Mouse (Mus musculus) regulatory T cell (primary cell): ENCODE measurements around the gene Foxn3.

ENCODE experiments used
- in situ Hi-C: fragments of 300-600 bp; cut with MboI, MseI; formaldehyde crosslinking; loops from one replicate; pipeline ENCODE4 v1.15.1; 2025; ENCODE audit warnings: high pct_unique_total_duplicates

The Foxn3 gene

DNA sequence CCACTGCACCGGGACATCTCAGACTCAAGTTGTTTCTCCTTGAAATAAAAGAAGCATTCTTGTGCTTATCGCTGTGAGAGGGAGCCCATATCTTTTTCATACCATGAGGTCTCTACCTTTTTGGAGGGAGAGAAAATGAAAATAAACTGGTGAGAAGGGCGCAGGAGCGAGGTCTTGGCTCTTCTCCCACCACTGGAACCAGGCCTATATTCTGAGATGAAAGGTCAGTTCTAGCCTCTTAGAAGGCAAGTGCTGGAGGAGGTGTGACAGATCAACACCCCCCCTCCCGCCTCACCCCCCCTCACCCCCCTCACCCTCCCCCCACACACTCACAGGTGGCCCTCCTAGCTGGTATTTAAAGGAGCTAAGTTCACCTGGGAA, 201.6 kb downstream of the Foxn3 start:
- in situ Hi-C loops: no loop called here

DNA sequence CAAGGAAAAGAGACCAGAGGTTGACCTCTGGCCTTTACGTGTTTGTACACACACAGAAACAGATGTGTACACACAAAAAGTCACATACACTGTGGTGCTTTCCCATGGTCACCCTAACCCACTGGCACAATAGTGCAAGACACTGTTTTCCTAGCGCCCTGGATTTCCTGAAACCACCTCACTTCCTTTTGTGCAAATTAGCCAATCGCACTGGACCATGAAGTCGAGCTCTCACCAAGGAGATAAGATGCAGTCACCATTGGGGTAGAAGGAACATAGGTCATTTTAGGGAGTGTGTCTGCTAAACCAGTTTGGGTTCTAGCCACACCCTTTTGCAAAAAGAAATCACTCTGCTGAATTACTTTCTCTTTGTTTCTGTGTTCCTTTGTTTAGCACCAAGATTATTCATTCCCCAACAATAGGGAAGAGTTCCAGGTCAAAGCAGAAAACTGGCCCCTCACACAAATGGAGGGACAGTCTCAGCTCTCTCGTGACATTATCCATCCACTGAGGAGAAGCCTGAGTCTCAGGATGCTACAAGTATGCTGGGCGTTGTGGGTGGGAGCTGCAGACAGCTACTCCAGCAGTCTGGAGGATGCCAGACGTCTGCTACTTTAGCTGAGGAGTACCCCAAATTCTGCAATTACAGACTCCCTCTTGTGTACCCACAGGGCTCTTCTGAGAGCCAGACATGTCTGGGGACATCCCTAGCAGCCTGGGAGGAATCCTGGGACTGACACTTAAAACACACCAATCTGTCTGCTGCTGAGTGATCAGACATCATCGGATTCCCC, 202.2 kb downstream of the Foxn3 start:
- in situ Hi-C loops: no loop called here

DNA sequence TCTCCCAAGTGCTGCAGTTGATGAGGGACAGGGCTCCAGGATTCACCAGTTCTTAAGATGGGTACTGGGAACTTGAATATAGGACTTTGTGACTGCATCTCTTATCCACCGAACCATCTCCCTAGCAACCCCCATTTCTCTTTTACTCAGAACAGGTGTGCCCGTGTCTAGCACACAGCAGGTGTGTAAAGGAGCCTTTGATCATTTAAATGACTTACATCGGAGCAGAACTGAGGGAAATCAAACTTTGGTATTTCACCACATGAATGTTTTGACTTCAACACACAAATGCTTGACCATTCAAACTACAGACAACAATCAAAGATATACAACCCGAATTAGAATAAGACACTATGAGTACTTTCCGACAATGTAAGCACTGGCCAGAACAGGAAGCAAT, 204.7 kb downstream of the Foxn3 start:
- in situ Hi-C loops: no loop called here

DNA sequence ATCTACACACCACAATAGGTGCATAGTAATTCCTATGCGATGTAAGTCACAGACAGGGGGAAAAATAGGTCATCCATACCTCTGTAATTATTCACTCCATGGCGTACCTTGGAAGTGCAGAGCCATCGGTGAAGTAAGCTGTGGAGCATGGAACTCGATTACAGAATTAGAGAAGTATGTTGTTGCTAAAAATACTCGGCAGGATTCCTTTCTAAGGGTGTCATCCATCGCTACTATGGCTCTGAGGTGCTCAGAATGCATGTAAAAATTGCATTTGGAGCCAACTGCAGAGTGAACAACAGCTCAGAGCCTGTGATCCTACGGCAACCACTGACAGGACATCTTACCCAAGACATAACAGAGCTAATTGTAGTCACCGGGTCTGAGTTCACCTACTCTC, 206.7 kb downstream of the Foxn3 start:
- in situ Hi-C loops: no loop called here

DNA sequence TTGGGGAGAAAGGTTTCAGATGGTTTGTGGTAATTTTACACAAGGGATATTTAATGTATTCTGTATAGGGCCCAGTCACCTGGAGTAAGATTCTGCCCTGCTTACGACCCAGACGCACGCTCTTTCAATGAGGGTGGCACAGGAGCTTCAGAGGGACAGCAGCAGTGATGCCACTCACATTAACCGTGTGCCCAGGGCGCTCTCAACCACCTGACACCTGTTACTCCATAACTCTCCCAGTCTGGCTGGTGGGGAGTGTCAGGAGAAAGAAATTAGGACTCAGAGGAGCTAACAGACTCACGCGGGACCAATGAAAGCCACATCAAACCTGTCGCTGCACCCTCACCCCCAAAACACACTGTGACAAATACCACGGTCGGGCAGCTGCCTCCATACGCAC, 209.7 kb downstream of the Foxn3 start:
- in situ Hi-C loops: no loop called here

DNA sequence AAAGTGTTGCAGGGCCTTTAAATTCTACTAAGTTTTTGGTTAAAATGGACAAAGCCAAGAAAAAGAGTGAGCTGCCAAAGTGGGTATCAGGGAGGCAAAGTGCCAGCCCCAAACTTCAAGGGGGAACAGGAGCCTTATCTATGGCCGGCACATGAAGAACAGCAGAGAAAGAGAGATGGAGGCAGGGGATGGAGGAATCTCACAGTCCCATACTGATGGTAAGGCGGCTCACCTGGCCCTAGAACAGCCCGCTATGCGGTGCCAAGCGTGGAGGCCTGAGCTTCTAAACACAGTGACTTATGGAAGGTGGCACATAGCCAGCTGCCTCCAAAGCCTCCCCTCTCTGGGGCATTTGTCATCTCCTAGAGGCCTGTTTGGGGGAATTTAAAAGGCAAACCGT, 210.8 kb downstream of the Foxn3 start:
- in situ Hi-C loops: no loop called here

DNA sequence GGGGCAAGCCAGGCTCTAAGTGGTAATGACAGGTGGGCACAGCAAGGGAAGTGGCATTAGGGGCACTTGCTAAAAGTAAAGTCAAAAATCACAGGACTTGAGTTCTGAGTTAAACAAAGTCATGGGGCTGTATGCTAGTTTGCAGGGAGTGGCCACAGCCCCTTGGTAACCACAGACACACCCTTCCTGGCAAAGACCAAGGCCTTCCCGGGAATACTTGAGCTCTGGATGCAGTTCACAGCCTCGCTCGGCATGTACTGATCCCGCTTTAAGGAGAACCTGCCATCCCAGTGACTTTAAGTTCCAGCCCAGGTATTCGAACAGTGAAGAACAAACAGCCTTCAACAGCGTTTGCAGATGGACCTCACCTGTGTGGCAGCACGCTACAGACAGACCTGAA, 211.2 kb downstream of the Foxn3 start:
- in situ Hi-C loops: no loop called here

DNA sequence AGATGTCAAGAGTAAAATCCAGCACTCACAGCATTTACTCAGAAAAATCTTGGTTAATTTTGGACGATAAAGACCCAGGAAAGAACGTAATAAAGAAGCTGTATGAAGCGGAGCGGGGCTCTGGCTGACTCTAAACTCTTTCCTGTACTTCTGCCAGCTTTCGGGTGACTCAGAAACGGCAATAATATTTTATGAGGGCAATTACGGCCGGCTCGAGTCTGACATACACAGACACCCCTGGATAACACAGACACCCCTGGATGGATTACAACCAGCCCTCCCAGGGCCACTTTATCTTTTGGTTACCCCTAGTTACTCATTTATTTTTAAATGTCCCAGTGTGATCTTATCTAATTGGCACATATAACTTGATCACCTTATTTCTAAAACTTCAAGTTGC, 211.7 kb downstream of the Foxn3 start:
- in situ Hi-C loops: no loop called here

DNA sequence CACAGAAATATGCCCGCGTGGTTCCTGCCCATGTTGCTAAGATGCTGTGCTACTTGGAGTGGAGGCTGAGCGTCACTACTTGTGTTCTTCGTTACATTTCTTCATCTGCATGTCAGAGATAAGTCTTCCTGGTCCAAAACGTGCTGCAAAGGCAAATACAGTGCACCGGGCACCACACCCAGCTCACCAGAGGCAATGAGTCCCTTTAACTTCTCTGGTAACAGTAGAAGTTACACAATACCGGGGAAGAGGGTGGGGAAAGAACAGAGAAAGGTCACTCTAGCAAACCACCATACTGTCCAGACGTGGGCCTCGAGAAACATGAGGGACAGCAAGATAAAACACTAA, 213.8 kb downstream of the Foxn3 start:
- in situ Hi-C loops: no loop called here

DNA sequence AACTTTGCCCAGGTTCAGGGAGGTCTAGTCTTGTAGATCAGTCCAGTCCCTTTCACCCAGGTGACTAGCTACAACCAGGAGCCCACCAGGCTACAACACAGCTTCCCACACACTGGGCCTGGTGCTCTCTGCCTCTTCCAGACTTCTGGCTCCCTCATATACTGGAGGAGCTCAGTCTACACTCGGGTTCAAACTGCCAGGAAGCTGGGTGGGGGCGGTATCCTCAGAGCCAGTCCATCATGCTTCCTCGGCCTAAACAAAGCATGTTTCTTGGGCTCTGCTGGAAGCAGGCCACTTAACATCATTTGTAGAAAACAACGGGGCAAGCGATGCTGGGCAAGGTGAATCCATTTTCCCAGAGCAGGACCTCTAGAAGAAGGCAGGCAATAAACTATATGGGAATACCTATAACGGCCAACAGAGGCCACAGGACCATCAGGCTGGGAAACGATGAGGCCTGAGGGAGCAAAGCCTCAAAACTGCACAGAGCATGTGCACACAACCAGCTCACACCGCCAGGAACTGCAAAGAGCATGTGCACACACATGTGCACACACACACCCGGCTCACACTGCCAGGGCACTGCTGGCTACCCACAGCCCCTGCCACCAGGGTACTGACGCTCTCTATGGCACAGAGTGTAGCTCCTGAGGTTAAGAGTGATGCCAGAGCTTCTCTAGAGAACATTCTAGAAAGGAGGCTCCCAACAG, 214.3 kb downstream of the Foxn3 start:
- in situ Hi-C loops: no loop called here

DNA sequence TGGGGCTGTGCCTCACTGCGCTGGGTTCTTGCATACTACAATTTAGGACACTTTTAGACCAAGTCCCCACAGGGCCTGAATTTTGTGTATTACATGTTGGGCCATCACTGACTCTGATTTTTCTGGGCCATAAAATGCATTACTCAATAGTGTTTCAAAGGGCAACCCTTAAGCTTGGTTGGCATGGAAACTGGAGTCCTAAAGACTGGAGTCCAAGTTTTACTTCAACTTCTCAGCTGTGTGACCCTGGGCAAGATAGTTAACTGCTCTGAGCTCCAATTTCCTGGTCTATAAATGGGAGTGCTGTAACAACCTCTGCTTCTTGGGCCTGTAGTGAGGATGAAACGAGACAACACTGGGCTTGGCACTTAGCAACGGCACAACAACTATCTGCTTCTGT, 215.9 kb downstream of the Foxn3 start:
- in situ Hi-C loops: no loop called here

DNA sequence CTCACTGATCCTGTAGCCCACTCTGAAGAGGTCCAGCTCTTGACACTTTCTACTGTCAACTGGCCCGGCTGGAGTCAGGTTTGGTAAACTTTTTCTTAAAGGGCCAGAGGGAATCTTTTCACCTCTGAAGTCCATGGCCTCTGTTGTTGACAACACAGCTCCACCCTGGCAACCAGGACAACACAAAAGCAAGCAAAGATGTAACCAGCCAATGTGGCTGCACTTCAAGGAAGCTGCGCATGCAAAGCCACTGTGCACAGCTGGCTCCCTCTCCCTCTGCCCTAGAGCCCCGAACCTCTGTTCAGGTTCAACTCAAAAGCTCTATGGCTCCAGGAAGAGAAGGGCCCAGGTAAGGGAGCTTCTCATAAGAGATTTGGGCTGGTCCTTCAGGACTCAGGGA, 216.4 kb downstream of the Foxn3 start:
- in situ Hi-C loops: no loop called here

DNA sequence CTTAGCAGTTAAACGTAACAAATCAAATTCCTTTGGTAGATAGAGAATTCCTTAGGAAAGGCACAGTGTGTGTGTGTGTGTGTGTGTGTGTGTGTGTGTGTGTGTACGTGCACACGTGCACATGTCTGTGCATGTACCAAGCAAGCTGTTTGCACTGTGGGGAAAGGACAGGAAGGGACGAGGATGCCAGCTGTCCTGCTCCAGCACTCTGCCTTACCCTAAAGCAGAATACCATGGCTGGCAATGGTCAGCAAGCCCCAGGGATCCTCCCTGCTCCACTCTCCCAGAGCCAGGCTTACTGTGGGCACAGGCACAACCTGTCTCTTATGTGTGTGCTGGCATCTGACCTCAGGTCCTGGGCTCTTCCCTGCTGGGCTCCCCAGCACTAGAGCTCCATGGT, 218.1 kb downstream of the Foxn3 start:
- in situ Hi-C loops: no loop called here

DNA sequence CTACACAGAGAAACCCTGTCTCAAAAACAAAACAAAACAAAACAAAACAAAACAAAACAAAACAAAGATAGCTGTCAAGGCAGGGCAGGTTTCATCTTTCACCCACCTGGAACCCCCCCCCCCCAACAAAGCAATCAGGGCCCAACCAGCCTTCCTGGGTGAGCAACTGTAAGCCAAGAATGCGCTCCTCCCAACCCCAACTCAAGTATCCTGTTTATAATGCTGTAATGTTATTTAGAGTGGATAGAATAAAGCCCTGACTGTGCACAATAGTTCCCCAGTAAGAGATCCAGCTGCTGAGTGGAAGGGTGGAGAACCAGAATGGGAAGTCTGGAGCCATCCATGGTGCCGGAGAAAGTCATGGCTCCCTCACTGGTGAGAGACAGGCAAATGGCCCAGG, 220.0 kb downstream of the Foxn3 start:
- in situ Hi-C loops: no loop called here

DNA sequence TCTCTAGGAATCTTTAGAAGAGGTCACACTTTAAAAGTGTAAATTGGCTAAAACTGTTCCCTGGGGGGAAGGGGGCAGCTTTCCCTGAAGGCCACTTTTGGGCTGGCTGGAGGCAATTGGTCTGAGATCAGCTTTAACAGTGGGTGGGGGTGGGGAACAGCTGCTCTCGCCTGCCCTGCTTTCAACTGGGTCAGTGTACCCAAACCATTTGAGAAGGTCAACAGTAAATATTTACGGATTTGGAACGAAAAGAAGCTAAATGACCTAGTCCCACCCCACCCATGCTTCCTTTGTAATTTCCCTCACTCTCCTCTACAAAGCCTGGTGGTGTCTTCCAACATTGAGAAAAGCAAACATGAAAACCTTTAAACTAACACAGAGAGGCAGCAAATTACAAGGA, 221.2 kb downstream of the Foxn3 start:
- in situ Hi-C loops: no loop called here

DNA sequence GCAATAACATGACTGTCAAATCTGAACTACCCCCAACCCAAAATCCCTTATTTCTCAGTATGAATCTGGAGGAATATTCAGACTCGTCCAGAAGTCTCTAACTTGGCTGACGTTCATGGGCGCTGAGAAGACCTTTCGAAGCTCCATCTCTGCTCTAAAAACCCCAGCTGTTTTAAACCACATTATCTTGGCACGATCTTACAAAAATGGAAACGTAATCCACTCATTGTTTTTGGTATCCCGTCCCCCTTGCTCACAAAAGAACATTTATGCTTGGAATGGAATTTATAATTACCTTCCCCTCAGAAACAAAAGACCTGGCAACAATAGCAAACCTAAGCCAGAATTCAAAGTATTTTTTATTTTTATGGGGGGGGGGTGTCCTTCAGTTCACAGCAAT, 221.6 kb downstream of the Foxn3 start:
- in situ Hi-C loops: no loop called here

DNA sequence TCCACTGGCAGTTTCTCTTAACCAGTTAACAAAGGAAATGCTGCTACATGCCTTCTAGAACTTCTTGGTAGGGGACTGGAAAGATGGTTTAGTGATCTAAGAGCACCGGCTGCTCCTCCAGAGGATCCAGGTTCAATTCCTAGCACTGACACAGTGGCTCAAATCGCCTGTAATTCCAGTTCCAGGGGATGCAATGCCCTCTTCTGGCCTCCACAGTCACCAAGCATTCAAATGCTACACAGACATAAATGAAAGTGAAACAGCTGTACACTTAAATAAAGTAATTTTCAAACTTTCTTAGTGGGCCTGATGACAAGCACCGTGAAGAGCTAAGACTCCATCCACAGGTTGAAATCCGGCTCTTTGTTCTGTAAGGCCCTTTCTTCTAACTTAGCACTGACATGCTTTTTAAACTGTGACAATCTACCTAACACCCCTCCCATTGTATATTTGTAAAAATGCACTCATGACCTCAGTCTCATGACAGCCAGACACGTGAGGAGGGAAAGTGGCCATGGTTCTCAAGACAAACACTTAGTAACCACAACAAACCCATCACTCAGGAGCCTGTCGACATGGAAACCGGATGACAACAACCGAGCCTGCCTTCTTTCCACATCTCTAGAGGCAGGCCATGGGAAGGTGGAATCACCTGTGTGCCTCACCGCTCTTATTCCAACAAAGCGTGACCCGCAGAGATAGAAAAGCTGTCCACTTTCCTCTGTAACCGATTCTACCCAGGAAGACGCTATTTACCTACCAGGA, 222.8 kb downstream of the Foxn3 start:
- in situ Hi-C loops: no loop called here

DNA sequence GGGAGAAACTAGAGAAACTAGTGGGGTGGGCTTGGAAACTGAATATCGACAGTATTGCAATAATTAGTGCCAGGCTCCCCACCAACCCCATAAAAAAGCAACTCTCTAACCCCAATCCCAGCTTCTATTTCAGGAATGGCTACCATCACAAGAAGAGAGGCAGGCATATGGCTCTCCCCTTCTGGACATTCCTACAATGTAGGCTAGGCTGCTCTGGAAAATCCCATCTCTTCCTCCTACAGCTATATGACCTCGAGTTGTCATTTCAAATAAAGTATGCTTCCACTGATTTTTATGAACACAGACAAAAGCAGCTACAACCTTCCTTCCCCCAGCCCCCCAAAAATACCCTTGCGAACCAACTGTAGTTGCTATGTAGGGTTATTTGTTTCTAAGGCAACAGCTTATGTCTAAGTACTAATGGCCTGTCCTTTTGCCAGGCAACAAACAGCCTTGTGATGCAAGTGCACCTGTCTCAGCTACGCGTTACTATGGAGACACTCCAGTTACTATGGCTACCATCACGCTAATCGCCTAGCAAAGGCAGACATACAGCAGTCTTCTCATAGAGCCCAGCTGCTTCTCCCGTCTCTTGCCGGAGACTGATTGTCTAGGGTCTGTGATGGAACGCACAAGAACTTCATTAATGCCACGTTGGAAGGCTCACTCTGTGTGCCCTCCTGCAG, 223.6 kb downstream of the Foxn3 start:
- in situ Hi-C loops: no loop called here

DNA sequence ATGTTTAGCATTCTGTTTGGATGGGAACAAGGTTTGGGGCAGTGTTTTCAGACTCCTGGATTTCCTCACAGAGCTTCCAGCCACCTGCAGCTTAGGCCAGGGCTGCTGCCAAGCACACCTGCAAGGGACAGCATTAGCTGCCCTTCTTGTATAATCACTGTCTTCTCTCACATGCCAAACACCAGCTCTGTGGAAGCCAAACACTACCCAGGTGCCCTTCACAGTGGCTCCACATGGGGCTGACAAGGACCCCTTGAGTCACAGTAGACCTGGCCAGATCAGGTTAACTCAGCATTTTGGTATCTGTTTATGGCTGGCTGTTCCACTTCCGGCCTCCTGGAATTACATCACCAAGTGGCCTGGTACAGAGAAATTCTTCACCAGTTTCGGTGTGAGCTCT, 224.6 kb downstream of the Foxn3 start:
- in situ Hi-C loops: no loop called here

DNA sequence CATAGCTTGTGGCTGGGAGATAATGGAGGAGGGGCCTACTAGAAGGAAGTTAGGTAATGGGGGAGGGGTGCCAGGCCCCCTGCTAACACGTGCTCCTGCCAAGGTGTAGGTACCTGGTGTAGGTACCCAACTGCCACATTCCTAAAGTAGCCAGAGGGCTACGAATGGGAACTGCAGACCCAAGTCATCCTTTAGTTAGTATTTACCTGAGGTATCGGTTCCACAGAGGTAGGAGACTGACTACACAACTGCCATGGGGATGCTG, 226.3 kb downstream of the Foxn3 start:
- in situ Hi-C loops: no loop called here

DNA sequence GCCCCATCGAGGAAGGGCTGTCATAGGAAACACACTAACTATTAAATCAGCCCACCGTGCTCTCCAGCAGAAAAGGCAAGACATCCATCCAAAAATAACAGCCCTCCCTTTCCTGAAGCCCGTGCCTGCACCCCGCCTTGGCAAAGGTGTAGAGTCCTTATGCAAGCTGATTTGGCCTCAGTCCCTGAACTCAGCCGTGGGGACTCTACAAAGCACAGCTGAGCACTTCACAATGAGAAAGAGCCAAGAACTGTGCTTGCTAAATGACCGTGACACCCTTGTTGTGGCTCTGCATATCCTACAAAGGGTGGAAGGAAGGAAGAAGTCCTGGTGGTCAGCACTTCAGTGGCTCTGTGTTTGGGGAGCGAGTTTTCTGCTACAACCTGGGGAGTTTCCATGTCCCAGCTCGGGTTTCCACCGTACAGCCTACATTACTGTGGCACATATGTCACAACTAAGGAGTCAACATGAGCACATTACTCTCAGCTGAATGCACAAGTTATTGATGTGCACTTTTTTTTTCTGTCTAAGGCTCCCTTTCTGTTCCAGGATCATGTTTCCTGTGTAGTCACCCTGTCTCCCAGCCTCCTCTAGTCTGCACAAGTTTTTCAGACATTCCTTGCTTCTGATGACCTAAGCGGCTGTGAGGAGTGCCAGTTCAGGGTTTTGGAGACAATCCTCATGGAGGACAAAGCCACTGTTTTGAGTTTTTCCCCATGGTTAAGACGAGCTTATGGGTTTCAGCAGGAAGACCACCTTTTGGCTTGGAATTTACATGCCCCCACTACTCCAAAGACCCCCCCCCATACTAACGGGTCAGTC, 226.8 kb downstream of the Foxn3 start:
- in situ Hi-C loops: no loop called here

DNA sequence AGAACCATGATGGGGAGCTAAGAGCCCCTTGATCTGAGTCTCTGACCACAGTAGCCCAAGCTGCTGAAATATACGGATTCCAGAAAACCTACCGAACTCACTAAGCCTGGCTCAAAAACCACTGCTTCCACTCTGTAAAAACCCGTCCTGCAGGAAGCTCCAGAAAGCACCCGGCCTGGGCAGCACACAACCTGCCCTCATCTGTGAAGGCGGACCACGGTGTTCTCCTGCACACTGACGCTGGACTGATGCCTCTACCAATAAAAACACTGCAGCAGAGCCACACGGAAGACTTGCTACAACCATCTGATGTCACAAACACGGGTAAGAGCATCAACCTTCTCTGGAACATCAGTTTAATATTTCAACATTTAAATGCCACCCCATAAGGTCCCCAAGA, 227.8 kb downstream of the Foxn3 start:
- in situ Hi-C loops: no loop called here
